Mouse (Mus musculus) right cerebral cortex, postnatal 14 days (tissue): ENCODE results near the gene Ldb2.

ENCODE experiments used
- DNase-seq: peaks from one replicate; pipeline ENCODE4 v3.0.0; 2022

Ldb2 gene

DNA sequence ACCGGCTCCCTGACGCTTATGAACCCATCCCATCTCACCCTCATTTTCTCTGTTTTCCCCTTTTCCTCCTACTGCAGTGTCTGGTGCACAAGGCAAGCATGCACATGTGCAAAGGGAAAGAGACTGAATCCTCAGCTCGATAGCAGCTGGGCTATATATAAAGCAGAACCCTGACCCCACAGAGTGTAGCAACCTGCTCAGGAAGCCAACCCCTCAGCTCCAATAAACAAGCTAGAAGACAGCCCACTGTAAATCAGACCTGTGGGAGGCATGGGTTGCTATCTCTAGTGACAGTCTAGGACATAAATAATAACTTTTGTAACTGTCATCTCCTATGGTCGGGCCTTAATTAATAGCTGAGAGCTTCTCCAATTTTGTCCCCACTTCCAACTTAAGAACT lies 158.4 kb downstream of the Ldb2 start:
- DNase-seq = no peak

GRCm38 (mm10) chr5:44635546-44635945 lies 163.9 kb downstream of the Ldb2 start:
- DNase-seq = no peak

GRCm38 (mm10) chr5:44629034-44629625 lies 170.3 kb downstream of the Ldb2 start:
- DNase-seq = no peak

DNA sequence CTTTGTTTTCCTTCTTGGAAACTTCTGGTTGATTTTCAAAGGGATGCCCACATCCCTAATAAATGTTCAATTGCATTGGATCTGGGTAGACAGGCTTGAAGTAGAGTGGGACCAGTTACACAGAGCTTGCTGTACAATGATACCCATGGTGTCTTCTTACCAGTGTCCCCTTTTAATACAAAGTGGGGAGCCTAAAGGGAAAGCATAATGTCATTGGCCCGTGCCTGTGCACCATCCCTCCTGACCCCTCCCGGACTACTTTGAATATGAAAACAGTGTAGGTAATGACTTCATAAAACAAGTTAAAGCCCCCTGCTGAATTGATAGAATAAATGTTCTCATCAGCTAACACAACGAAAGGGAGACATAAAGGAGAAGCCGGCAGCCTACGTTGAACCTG lies 172.0 kb downstream of the Ldb2 start:
- DNase-seq = no peak

GRCm38 (mm10) chr5:44626885-44627284 lies 172.6 kb downstream of the Ldb2 start:
- no peak for DNase-seq

DNA sequence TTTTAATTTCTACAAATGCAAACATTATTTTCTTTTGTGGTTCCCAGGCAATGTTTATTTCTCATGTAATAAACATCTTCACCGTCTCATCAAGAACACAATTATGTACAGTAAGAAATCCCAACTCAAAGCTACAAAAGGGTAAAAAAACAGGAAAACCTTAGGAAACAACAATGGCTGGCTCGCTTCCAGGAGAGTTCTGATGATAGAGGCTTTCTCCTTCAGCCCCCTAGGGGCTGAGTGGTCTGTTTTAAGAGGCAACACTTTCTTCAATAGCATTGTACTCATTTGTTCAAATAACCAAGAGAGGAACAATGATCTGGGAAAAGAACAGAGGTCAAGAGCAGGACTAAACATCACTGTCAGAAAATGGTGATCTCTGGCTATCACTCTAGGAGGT lies 173.4 kb downstream of the Ldb2 start:
- DNase-seq = peak; percentile 14

DNA sequence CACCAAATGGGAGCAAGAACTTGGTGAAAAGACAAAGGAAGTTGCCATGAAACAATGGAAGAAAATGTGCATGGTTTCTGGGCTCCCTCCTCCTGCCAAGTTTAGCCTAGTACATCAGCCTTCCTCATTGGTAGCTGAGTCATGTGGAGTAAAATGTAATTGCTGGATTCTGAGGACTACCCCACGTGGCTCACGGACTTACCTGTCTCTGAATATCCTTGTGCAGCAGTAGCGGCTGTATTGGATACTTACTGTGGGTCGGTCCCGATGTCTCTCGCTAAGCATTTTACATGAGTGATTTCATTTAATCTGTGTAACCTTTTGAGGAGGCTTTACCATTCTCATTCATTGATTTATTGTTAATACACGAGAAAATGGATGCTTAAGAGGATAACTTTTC lies 183.8 kb downstream of the Ldb2 start:
- DNase-seq = no peak

- DNase-seq = peak; percentile 12
Measured at GRCm38 (mm10) chr5:44608901-44609300, 190.6 kb downstream of the Ldb2 start.

DNA sequence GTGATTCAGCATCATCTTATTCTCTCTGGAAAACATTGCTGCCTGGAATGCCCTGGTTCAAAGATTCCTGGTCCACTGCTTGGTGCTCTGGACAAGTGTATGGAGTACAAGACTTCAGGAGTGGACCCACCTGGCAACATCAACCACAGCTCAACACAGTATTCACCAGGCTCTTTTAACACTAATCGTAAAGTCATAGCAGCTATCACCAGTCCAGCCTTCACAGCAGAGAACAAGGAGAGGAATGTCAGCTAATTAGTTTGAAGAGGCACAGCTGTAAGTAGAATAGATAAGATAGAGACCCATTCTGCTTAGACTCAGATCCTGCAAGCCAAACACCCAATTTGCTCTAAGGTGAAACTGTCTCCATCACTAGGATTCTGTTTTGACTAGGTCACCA lies 198.1 kb downstream of the Ldb2 start:
- DNase-seq = no peak

DNA sequence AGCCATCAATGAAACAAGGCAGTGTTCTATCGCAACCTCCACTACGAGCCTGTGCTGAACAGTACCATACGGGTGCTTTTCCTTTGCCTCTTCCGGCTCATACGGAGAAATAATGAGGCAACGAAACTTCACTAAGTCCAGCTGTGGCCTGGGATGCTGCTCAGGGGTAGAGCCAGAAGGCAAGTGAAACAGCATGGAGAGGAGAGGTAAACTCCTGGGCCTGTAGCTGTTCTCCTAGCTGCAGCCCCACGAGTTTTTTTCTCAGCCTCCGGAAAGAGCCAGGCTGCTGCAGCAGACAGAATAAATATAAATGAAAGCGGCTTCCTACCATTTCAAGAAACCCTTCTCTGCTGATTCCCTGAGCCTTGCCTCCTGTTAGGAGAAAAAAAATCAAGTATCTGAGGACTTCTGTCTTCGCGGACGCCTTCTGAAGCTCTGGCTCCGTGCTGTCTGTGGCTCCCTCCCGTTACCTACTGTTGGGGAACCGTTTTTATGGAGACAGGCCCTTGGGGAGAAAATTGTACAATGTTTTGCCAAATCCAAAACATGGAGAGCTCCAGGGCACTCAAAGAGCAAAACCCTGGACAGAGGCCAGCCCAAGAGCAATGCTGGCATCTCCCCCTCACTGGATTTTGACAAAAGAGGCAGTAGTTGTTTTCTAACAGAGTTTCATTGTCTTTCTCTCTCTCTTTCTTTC lies 205.8 kb downstream of the Ldb2 start:
- peak; percentile 11 for DNase-seq

DNA sequence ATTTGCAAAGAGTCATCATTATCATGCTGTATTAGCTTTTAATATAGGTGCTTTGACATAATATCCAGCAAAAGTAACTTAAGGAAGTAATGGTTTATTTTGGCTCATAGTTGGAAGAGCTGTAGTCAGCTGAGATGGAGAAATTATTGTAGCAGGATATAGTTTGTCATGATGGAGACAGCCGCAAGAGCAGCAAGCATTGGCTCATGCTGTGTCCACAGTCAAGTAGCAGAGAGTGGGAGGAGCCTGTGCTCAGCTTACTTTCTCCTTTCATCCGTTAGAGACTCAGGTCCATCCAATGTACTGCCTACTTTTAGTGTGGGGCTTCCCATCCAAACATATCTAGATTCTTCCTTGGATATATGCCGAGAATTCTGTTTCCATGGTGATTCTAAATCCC lies 208.7 kb downstream of the Ldb2 start:
- DNase-seq = no peak

DNA sequence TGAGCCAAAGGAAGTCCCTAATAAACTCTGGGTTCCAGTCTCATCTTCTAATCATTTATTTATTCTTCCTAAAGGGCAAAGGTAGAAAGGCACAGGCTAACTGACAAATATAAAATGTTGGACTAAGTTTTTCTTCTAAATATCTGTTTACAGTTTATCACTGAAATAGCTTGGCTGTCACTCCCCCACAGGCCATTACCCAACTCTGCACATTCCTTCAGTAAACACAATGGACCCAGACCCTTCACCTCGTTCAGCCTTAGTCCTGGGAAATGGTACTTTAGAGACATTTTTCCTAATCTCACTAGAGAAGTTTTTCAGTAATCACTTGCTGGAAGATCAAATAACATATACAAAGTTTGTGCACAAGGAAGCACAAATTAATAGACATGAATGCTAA lies 210.2 kb downstream of the Ldb2 start:
- DNase-seq = no peak

- DNase-seq = no peak
Measured at GRCm38 (mm10) chr5:44586571-44586970, 212.9 kb downstream of the Ldb2 start.

GRCm38 (mm10) chr5:44579899-44580459 lies 219.5 kb downstream of the Ldb2 start:
- no peak for DNase-seq

DNA sequence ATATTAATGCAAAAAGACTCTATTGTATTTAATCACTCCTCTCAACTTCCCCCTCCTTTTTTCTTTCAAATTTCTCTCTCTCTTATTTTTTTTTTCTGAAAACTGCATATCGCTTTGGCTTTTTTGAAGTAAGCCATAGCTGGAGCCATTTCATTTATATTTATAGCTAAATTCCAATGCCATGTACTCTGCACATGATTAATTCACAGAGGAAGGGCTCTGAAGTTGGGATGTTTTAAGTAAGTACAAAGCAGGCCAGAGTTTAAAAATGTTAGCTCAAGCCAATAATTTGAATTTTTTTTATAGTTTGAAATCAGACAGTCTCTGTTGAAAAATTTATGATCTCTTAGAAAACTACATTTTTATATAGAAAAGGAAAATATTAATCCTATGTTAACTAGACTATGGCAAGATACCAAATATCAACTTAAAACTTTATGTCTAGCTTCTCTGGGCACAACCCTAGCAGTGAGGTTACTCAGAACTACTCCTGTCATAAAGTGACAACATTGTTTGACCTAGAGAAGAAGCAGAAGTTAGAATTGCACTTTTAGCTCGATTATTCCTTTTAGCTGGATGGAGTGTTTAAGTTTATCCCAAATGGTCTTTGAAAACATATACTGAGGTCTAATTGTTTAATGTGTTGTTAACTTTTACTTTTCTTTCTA lies 222.7 kb downstream of the Ldb2 start:
- DNase-seq = no peak

DNA sequence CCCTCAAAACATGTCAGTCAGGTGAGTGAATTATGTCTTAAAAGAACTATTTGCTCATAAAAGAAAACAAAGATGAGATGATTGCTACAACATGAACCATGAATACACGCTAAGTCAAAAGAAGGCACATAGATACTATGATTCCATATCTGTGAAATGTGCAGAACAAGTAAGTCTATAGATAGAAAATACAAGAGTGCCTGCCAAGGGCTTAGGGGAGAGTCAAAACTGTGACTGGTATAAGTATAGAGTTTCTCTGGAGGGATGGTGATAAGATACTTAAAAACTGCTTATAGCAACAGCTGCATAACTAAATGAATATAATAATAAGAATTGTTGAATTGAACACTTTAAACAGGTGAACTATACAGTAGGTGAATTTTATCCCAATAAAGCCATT lies 224.8 kb downstream of the Ldb2 start:
- no peak for DNase-seq

- DNase-seq = no peak
Measured at GRCm38 (mm10) chr5:44553765-44554352, 245.6 kb downstream of the Ldb2 start.

DNA sequence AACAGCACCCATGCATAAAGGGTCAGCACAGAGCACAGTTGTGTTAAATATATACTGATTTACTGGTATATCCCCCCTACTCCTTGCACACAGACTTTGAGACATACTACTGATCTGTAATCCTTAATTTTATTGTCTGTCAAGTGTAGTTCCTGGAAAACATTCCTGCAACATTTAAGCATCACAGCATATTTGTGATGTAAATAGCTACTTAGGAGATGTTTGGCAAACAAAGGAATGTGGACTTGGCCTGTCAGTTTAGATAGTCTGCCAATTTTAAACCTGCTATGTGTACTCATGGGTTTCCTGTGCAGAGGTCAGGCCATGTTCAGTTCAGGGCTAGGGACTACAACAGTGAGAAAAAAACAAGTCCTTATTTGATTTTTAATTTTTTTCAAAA lies 246.3 kb downstream of the Ldb2 start:
- no peak for DNase-seq

DNA sequence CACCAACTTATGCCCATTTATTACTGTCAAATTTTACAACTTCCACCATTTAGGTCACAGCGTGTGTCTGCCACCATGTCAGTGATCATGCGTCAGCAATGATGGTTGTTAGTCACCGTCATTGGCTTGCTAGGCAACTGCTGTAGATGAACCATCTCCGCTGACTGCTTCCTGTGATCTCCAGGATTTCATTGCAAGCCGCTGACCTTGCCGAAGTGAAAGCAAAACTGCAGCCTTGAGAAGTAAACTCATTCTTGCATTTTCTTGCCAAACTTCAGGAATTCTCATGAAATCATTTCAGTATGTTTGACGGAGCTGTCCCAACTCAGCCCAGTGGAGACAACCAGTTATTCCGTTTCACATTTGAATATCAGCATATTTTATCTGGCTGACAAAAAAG lies 247.4 kb downstream of the Ldb2 start:
- no peak for DNase-seq

DNA sequence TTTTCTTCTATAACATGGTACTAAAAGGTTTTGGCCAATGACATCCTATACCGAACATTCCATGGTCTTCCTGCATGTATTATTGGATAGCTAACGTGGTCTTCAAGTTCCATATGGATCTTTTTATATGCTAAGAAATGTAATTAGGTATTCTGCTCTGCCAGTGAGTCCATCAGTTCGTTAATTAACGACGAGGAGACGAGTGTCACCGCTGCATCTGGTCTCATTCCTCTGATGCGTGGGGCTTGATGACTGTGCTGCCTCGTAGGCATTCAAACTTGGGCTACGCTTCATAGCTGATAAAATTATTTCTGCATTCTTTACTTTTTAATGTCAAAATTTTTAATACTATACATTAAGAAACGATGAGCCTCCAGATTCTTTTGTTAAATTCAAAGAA lies 251.0 kb downstream of the Ldb2 start:
- DNase-seq = no peak

GRCm38 (mm10) chr5:44543472-44544132 lies 255.9 kb downstream of the Ldb2 start:
- no peak for DNase-seq

GRCm38 (mm10) chr5:44541748-44542147 lies 257.7 kb downstream of the Ldb2 start:
- no peak for DNase-seq

GRCm38 (mm10) chr5:44538687-44539086 lies 260.8 kb downstream of the Ldb2 start:
- no peak for DNase-seq
